Mouse (Mus musculus) hindbrain, embryonic 16.5 days (tissue): ENCODE measurements around the gene Gm45233. TPM values are rescaled to one million over a fixed set of nuclear protein-coding genes. Genes with fewer than 3 reads are reported as not detected.
A peak's percentile ranks its signal among the peaks of the same experiment; 100 is the strongest.

Source experiments
- ATAC-seq: fragments of 200-750 bp; cut with Nextera tagmentation; 2 replicates; pipeline ENCODE4 v1.8.0; 2017; ENCODE audit warnings: moderate TSS enrichment, moderate library complexity
- H3K27ac ChIP-seq: fragments of 300-500 bp; sonication (generic); 2 replicates; pipeline ENCODE4 v1.5.1; 2014; ENCODE audit warnings: low read depth, mild to moderate bottlenecking, control low read depth, low read length, moderate library complexity
- H3K27me3 ChIP-seq: fragments of 300-500 bp; sonication (generic); replicated peaks from 2 replicates; pipeline ENCODE4 v1.6.1; 2014; ENCODE audit warnings: low read length; ENCODE audit not compliant: control insufficient read depth, insufficient read depth
- H3K36me3 ChIP-seq: fragments of 300-500 bp; sonication (generic); 2 replicates; pipeline ENCODE4 v1.6.1; 2014; ENCODE audit warnings: mild to moderate bottlenecking, low read length, moderate library complexity, mixed read lengths; ENCODE audit not compliant: control insufficient read depth, insufficient read depth
- H3K4me1 ChIP-seq: fragments of 300-500 bp; sonication (generic); 2 replicates; pipeline ENCODE4 v1.6.1; 2014; ENCODE audit warnings: low read depth, low read length; ENCODE audit not compliant: control insufficient read depth, insufficient read depth
- H3K4me2 ChIP-seq: fragments of 300-500 bp; sonication (generic); 2 replicates; pipeline ENCODE4 v1.6.1; 2014; ENCODE audit warnings: mild to moderate bottlenecking, low read length, control low read depth, moderate library complexity
- H3K4me3 ChIP-seq: fragments of 300-500 bp; sonication (generic); 2 replicates; pipeline ENCODE4 v1.5.1; 2014; ENCODE audit warnings: mild to moderate bottlenecking, low read length, control low read depth, moderate library complexity
- H3K9ac ChIP-seq: fragments of 300-500 bp; sonication (generic); 2 replicates; pipeline ENCODE4 v1.6.1; 2014; ENCODE audit warnings: low read depth, mild to moderate bottlenecking, control low read depth, low read length, moderate library complexity
- H3K9me3 ChIP-seq: fragments of 300-500 bp; sonication (generic); 2 replicates; pipeline ENCODE4 v1.6.1; 2014; ENCODE audit warnings: mild to moderate bottlenecking, low read length, moderate library complexity; ENCODE audit not compliant: control insufficient read depth
- WGBS: fragments of 180-500 bp; shearing (Covaris S2); extraction: QIAGEN DNeasy Blood & Tissue Kit; methylation state at CpG from one replicate; pipeline ENCODE4 v1.1.7; 2014; 5-methylcytosine and 5-hydroxymethylcytosine counted together
- polyA plus RNA-seq: library from polyadenylated mRNA; unstranded; fragments of >200 nt; fragmentation: Nextera tagmentation; extraction: Ambion mirVana; gene quantifications from 2 replicates; pipeline ENCODE4 v1.2.1, GENCODE M21; 2015

Gene Gm45233
- polyA plus RNA-seq, 1 experiment from 2014 or later: not detected

DNA sequence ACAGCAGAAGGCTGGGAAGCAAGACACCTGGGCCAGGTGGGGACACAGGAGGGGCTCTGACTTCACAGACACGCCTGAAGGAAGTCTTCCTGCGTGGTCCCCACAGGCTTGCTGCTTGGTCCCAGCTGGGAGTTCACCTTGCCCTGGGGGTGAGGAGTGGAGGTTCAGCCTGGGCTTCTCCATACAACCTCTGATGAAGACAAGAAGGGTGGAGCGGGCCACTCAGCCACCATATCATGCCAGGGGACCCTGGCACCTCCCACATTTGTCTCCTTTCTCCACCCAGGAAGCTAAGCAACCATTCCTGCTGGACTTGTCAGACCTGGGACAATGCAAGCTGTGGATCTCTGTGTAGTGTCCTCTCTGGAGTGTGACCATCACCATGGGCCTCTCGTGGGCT lies 18.9 kb downstream of the Gm45233 start, which contains the start of gene Vsig10l:
TSS of gene Vsig10l (plus strand) at position 301 of the 400 bp plus-strand sequence.
- H3K27ac ChIP-seq: no peak within 1 kb of the TSS
- H3K27me3 ChIP-seq: peaks cover 7% of the 10 kb centered on the region
- ATAC-seq: no peak
- peaks cover 4% of the 10 kb centered on the region; the same call in 1 of the 2 replicates for H3K4me1 ChIP-seq
- no peaks in the 10 kb centered on the region for H3K9me3 ChIP-seq
- 72% methylated on average over 4 of the region's 4 CpGs for WGBS
- H3K36me3 ChIP-seq: no peaks in the 10 kb centered on the region
- no peak within 1 kb of the TSS for H3K9ac ChIP-seq
- H3K4me3 ChIP-seq: no peak within 1 kb of the TSS
- H3K4me2 ChIP-seq: no peak within 1 kb of the TSS

DNA sequence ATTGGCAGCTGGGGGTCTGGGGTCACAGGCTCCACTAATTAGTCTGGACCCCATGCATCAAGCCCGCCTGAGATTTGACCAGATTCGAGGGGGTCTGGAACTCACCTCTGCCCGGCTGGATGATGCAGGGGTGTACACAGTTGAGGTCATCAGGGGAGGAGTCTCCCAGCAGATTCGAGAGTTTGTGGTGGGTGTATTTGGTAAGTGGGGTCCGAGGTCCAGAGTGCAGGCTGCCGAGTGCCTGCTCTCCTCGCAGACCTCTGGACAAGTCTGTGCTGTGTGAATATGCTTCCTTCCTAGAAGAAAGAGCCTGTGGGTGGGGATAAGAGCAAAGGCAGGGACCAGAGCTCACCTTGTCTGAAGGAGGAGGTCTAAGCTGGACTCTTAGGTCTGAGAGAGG lies 20.0 kb downstream of the Gm45233 start:
- H3K27ac ChIP-seq: no peak overlapping the region
- peaks cover 7% of the 10 kb centered on the region for H3K27me3 ChIP-seq
- peaks cover 4% of the 10 kb centered on the region; the same call in 1 of the 2 replicates for H3K4me1 ChIP-seq
- ATAC-seq: no peak
- H3K4me2 ChIP-seq: no peak overlapping the region
- H3K9ac ChIP-seq: no peak overlapping the region
- H3K9me3 ChIP-seq: no peaks in the 10 kb centered on the region
- H3K36me3 ChIP-seq: no peaks in the 10 kb centered on the region
- H3K4me3 ChIP-seq: no peak overlapping the region
- 85% methylated on average over 7 of the region's 7 CpGs for WGBS

DNA sequence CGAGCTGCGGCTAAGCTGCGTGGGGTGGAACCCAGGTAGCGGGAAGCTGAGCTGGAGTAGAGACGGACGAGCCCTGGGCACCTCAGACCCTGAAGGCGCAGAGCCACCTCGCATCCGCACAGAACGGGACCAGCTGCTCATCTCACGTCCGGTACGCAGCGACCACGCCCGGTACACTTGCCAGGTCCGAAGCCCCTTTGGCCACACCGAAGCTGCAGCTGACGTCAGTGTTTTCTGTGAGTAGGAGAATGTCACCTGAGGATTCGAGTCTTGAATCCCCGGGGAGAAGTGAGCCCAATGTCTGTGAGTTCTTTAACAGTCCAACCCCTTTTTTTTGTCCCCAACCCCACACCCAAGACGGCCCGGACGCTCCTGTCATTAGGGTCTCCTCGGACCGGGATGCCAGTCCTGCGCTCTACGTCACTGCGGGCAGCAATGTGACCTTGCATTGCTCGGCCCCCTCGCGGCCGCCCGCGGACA lies 21.0 kb downstream of the Gm45233 start:
- Histone ChIP-seq H3K4me2 (peak overlapping the region; percentile 89), H3K27me3 (peaks cover 7% of the 10 kb centered on the region), H3K9me3 (no peaks in the 10 kb centered on the region), H3K36me3 (no peaks in the 10 kb centered on the region), H3K27ac (peak overlapping the region; percentile 70), H3K4me3 (peak overlapping the region; percentile 56), H3K9ac (peak overlapping the region; percentile 66), H3K4me1 (peaks cover 4% of the 10 kb centered on the region; the same call in 1 of the 2 replicates)
- WGBS: 6% methylated on average over 35 of the region's 35 CpGs
- peak; percentile 71 for ATAC-seq

DNA sequence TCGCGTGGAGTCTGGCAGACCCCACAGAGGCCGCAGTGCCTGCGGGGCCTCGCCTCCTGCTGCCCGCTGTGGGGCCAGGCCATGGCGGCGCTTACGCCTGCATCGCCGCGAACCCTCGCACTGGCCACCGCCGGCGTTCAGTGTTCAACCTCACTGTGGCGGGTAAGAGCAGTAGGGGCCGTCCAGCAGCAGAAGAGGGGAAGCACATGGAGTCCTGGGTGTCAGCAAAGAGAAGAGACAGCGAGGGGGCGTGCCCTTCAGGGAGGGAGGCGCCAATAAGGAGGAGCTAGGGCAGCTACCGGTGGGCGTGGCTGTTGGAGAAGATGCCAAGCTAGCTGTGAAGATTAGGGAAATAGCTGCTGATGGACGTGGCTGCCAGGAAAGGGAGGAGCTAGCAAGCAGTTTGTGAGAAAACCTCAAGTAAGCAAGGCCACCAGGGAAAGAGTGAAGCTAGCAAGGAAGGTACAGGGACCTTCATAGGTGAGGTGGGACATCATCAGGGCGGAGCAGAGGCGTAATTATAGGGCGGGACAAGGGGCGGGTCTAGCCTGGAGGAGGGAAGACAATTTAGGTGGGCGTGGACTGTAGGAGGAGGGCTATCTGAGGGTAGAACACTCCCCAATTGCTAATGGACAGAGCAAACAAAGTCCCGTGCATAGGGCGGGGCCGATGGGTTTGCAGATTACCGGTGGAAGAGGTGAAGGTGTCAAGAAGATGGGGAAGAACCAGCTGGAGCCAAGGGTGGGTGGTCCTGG lies 21.6 kb downstream of the Gm45233 start:
- peaks cover 4% of the 10 kb centered on the region; the same call in 1 of the 2 replicates for H3K4me1 ChIP-seq
- no peaks in the 10 kb centered on the region for H3K36me3 ChIP-seq
- peak overlapping the region; percentile 89 for H3K4me2 ChIP-seq
- H3K27ac ChIP-seq: peak overlapping the region; percentile 70
- H3K9ac ChIP-seq: peak overlapping the region; percentile 66
- peak overlapping the region; percentile 56 for H3K4me3 ChIP-seq
- H3K9me3 ChIP-seq: no peaks in the 10 kb centered on the region
- H3K27me3 ChIP-seq: peaks cover 7% of the 10 kb centered on the region
- under 1% methylated on average over 33 of the region's 33 CpGs for WGBS
- ATAC-seq: peak; percentile 91

DNA sequence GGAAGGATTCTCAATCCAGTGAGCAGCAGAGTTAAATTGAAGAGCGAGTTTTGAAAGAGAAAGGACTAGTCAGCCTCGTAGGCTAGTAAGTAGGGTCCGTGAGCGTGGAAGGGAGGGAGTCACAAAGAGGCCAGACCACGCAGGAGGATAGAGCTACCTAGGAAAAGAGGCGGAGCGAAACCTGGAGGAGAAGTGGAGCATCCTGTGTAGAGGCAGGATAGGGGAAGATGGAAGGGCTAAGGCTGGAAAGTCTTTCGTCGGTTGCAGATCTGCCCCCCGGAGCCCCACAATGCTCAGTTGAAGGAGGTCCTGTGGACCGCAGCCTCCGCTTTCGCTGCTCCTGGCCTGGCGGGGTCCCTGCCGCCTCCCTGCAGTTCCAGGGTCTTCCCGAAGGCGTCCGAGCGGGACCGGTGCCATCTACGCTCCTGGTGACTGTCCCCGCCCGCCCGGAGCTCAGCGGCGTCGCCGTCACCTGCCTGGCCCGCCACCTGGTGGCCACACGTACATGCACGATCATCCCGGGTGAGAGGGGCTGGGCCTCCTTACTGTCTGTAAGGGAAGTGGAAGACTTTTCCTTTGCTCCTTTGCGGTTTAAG lies 22.3 kb downstream of the Gm45233 start:
- WGBS: 1% methylated on average over 33 of the region's 33 CpGs
- peak; percentile 64 for ATAC-seq

DNA sequence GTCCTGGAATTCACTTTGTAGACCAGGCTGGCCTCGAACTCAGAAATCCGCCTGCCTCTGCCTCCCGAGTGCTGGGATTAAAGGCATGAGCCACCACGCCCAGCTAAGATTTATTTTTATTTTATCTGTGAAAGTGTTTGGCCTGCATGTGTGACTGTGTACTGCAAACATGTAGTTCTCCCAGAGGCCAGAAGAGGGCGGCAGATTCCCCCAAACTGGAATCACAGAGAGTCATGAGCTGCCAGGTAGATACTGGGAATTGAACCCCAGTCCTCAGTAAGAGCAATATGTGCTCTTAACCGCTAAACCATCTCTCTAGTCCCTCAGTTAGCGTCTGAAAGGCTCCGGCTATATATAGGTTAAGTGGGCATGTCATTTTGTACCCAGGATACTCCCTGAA lies 26.4 kb downstream of the Gm45233 start:
- no peak overlapping the region for H3K4me2 ChIP-seq
- no peak for ATAC-seq
- H3K4me1 ChIP-seq: no peaks in the 10 kb centered on the region
- no peak overlapping the region for H3K4me3 ChIP-seq
- no peak overlapping the region for H3K27ac ChIP-seq
- H3K9me3 ChIP-seq: no peaks in the 10 kb centered on the region
- H3K27me3 ChIP-seq: no peaks in the 10 kb centered on the region
- peaks cover 4% of the 10 kb centered on the region; the same call in 1 of the 2 replicates for H3K36me3 ChIP-seq
- H3K9ac ChIP-seq: no peak overlapping the region
- WGBS: 42% methylated on average over 8 of the region's 8 CpGs

More for the DNA sequence above, 22.3 kb downstream of the Gm45233 start:
- H3K4me3 ChIP-seq: peak overlapping the region; percentile 56
- H3K9ac ChIP-seq: peak overlapping the region; percentile 64
- H3K4me1 ChIP-seq: peaks cover 4% of the 10 kb centered on the region; the same call in 1 of the 2 replicates
- peaks cover 7% of the 10 kb centered on the region for H3K27me3 ChIP-seq
- H3K27ac ChIP-seq: peak overlapping the region; percentile 63
- no peaks in the 10 kb centered on the region for H3K9me3 ChIP-seq
- H3K4me2 ChIP-seq: peak overlapping the region; percentile 89
- no peaks in the 10 kb centered on the region for H3K36me3 ChIP-seq

DNA sequence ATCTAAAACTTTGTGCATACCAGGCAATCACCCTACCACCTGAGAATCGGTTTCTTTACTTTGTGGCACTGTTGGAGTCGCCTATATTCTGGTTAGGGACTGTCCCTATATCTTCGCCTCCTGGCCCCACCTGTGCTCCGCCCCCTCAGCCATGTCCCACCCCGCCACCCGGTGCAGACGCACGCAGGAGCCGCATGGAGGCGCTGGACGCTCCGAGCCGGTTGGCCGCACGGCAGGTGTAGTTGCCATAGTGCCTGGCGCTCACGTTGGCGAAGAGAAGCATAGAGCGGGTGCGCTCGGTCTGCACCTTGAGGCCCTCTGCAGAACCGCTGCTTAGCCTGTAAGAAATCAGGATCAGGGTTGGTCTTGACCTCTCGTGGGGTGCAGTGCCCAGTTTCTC lies 31.8 kb downstream of the Gm45233 start:
- H3K27me3 ChIP-seq: peaks cover 12% of the 10 kb centered on the region
- peaks cover 4% of the 10 kb centered on the region; the same call in 1 of the 2 replicates for H3K36me3 ChIP-seq
- H3K4me3 ChIP-seq: no peak overlapping the region
- H3K9ac ChIP-seq: no peak overlapping the region
- no peak for ATAC-seq
- WGBS: 17% methylated on average over 23 of the region's 23 CpGs
- H3K27ac ChIP-seq: no peak overlapping the region
- H3K9me3 ChIP-seq: no peaks in the 10 kb centered on the region
- no peak overlapping the region for H3K4me2 ChIP-seq
- H3K4me1 ChIP-seq: no peaks in the 10 kb centered on the region

DNA sequence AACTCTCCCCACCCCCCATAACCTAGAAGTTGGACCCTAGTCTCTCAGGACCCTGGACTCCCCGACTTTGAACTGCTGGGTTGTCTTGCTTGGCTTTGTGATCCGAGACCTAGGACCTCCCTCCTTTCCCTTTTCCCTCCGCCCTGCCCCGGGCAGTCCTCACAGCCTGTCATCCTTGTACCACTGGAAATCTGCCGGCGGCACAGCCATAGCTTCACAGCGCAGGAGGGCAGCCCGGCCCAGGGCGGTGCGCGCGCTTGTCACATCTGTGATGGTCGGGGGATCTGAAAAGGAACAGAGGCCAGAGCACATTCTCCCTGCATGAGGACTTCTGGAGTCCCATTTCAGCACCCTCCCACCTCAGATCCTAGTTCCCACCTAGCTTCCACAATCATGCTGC lies 32.4 kb downstream of the Gm45233 start:
- 15% methylated on average over 13 of the region's 13 CpGs for WGBS
- H3K9me3 ChIP-seq: no peaks in the 10 kb centered on the region
- H3K27me3 ChIP-seq: peaks cover 12% of the 10 kb centered on the region
- peaks cover 4% of the 10 kb centered on the region; the same call in 1 of the 2 replicates for H3K36me3 ChIP-seq
- H3K9ac ChIP-seq: no peak overlapping the region
- no peak overlapping the region for H3K27ac ChIP-seq
- H3K4me1 ChIP-seq: no peaks in the 10 kb centered on the region
- H3K4me2 ChIP-seq: no peak overlapping the region
- no peak for ATAC-seq
- no peak overlapping the region for H3K4me3 ChIP-seq

DNA sequence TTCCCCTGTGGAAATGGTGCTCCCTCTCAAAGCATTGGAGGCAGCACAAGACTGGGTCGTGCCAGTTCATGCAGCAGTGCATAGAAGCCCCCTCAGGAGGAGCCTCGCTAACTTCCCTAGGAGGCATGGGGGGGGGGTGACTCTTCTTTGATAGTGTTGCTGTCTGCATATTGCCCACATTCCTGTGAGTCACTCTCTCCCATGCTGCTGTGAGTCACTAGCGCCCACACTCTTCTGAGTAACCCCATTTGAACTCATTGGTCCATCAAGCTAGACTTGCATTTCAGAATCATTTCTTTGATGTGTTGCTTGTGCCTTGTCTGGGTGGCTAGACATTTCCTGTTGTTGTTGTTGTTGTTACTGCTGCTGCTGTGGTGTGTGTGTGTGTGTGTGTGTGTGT lies 37.3 kb downstream of the Gm45233 start:
- ATAC-seq: no peak
- WGBS: 72% methylated on average over 3 of the region's 3 CpGs
- no peaks in the 10 kb centered on the region; the same call in 1 of the 2 replicates for H3K36me3 ChIP-seq

More for the DNA sequence above, 37.3 kb downstream of the Gm45233 start:
- no peak overlapping the region for H3K4me3 ChIP-seq
- no peak overlapping the region for H3K27ac ChIP-seq
- no peak overlapping the region for H3K9ac ChIP-seq
- H3K9me3 ChIP-seq: no peaks in the 10 kb centered on the region
- no peak overlapping the region for H3K4me2 ChIP-seq
- peaks cover 12% of the 10 kb centered on the region for H3K27me3 ChIP-seq
- peaks cover 7% of the 10 kb centered on the region for H3K4me1 ChIP-seq
